Mouse (Mus musculus): ENCODE measurements at regions not wholly inside any gene's neighbourhood (a gene's known extent, or its start where the extent isn't known, plus 50 kb on each side); places are given as distances from the start of the nearest gene placed in this dataset.

DNA sequence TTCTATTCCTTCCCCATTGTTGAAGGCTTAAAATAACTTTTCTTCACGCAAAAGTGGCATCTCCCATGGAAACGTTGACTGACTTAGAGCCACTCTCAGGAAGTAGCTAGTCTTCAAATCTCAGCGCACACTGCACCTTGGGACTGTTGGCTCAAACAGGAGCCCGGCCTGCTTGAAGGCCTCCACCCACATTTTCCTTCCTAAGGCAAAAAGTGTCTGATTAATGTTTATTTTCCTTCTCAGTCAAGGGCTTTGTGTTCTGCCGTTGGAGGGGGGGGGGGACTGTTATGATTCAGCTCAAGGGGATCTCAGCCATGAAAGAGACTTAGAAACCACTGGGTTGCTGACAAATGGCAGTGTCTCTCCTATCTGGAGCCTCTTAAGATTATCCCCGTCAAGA, 56.5 kb upstream of the Arntl start:
- no peak for ATAC-seq
- H3K4me3 ChIP-seq: no peak overlapping the region
- 60% methylated on average over 6 of the region's 6 CpGs for WGBS
- H3K9ac ChIP-seq: no peak overlapping the region
- H3K27me3 ChIP-seq: no peaks in the 10 kb centered on the region
- no peaks in the 10 kb centered on the region for H3K9me3 ChIP-seq (replicated peaks)
- H3K27ac ChIP-seq: no peak overlapping the region
- H3K4me2 ChIP-seq: no peak overlapping the region
- peaks cover 16% of the 10 kb centered on the region for H3K4me1 ChIP-seq
- no peaks in the 10 kb centered on the region for H3K36me3 ChIP-seq (ENCODE audit: poor library complexity, severe bottlenecking)

- Histone ChIP-seq H3K4me2 (no peak overlapping the region), H3K9ac (no peak overlapping the region), H3K4me1 (peaks cover 19% of the 10 kb centered on the region), H3K36me3 (ENCODE audit: poor library complexity, severe bottlenecking) (no peaks in the 10 kb centered on the region), H3K9me3 (replicated peaks) (no peaks in the 10 kb centered on the region), H3K27ac (no peak overlapping the region), H3K4me3 (no peak overlapping the region), H3K27me3 (no peaks in the 10 kb centered on the region)
- WGBS: 63% methylated on average over 6 of the region's 6 CpGs
- no peak for ATAC-seq
These were observed 55.8 kb upstream of the Arntl start for GRCm38 (mm10) chr7:113151499-113151898.

- Histone ChIP-seq H3K9me3 (replicated peaks) (no peaks in the 10 kb centered on the region), H3K9ac (no peak overlapping the region), H3K4me2 (no peak overlapping the region), H3K4me1 (peaks cover 14% of the 10 kb centered on the region), H3K36me3 (ENCODE audit: poor library complexity, severe bottlenecking) (no peaks in the 10 kb centered on the region), H3K27ac (no peak overlapping the region), H3K4me3 (no peak overlapping the region), H3K27me3 (no peaks in the 10 kb centered on the region)
- no peak for ATAC-seq
- WGBS: 90% methylated on average over 2 of the region's 2 CpGs
These were observed 53.9 kb upstream of the Arntl start for GRCm38 (mm10) chr7:113153386-113153785.

- ATAC-seq: no peak
- 90% methylated on average over 4 of the region's 4 CpGs for WGBS
- Histone ChIP-seq H3K36me3 (ENCODE audit: poor library complexity, severe bottlenecking) (no peaks in the 10 kb centered on the region), H3K4me3 (no peak overlapping the region), H3K4me2 (no peak overlapping the region), H3K27me3 (no peaks in the 10 kb centered on the region), H3K9me3 (replicated peaks) (no peaks in the 10 kb centered on the region), H3K9ac (no peak overlapping the region), H3K27ac (no peak overlapping the region), H3K4me1 (peaks cover 12% of the 10 kb centered on the region)
These were observed 53.2 kb upstream of the Arntl start for GRCm38 (mm10) chr7:113154066-113154465.

DNA sequence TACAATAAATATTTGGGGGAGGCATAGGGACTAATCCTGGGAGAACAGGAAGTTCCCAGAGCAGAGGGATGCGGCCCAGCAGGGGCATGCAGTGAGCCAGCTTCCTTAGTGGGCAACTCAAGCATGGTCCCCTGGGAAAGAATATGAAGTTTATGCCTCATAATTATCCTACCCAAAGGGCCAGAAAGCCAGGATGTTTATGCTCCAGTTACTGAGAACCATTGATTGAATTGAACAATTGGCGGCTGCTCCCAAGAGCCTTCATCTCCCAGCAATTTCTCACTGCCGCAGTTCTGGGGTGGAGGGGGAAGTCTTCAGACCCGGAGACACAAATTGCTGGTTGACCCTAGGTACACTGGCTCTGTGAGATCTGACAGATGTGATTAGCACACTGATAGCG, 50.9 kb upstream of the Arntl start:
- Histone ChIP-seq H3K4me2 (no peak overlapping the region), H3K9ac (no peak overlapping the region), H3K4me1 (peaks cover 12% of the 10 kb centered on the region), H3K36me3 (ENCODE audit: poor library complexity, severe bottlenecking) (no peaks in the 10 kb centered on the region), H3K4me3 (no peak overlapping the region), H3K27ac (no peak overlapping the region), H3K27me3 (no peaks in the 10 kb centered on the region), H3K9me3 (replicated peaks) (no peaks in the 10 kb centered on the region)
- ATAC-seq: no peak
- 46% methylated on average over 5 of the region's 5 CpGs for WGBS

DNA sequence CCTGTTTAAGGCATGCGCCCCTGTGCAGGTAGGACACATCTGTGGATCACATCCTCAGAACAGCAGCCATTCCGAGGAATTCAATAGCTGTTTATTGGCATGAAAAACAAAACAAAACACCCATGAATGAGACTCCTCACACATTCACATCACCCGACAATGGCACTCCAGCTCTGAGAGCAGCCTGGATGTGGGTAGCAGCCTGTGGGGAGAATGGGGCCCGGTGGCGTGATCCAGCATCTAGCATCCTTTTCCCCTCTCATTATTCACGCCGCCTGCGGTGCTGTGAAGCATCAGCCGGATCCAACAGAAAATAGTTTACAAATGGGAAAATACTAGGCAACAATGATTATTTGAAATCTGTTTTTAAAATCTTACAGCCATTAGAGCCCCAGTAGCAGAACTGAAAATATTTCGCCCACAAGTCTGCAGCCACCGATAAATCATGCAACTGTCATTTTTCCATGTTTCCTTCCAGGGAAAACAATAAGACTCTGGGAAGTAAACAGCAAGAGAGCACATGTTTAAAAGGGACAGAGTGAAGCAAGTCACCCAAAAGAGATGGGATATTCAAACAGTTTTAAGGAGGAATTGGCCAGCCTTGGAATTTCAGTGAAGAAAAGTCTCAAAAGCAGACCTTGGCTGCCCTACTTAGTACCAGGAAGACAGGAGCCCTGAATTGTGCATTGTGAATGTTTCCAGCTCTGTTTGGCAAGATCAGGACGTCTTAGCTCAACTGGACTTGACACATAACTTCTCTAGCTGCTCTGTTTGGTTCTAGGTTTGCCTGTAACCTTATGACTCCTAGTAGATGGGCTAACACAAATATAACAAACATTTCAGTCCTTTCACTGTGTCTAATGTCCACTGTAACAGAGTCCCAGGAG, 50.2 kb upstream of the Arntl start:
- Histone ChIP-seq H3K9ac (no peak overlapping the region), H3K4me2 (no peak overlapping the region), H3K27ac (no peak overlapping the region), H3K4me1 (peaks cover 12% of the 10 kb centered on the region), H3K27me3 (no peaks in the 10 kb centered on the region), H3K9me3 (replicated peaks) (no peaks in the 10 kb centered on the region), H3K36me3 (ENCODE audit: poor library complexity, severe bottlenecking) (no peaks in the 10 kb centered on the region), H3K4me3 (no peak overlapping the region)
- no peak for ATAC-seq
- WGBS: 60% methylated on average over 12 of the region's 12 CpGs

Data from forebrain, embryonic 13.5 days (tissue).